Mouse (Mus musculus) cortical plate, adult 2 months (tissue): ENCODE measurements around the gene 2310022A10Rik.

Experiments
- CTCF ChIP-seq: fragments of 200-500 bp; IDR thresholded peaks from 2 replicates; pipeline ENCODE4 v1.5.1; 2011; ENCODE audit warnings: mild to moderate bottlenecking, control low read depth, low read length; ENCODE audit not compliant: insufficient read depth; ENCODE audit errors: extremely low read depth
- POLR2A ChIP-seq: fragments of 200-500 bp; IDR thresholded peaks from 2 replicates; pipeline ENCODE4 v1.6.1; 2011; ENCODE audit warnings: mild to moderate bottlenecking, low read length, control low read depth; ENCODE audit not compliant: insufficient read depth; ENCODE audit errors: extremely low read depth

GRCm38 (mm10) chr7:27526039-27526827, 26.8 kb upstream of the 2310022A10Rik start:
- TF ChIP-seq POLR2A (no peak), CTCF (peak; percentile 88)
